Mouse (Mus musculus) C2C12 (cell line): ENCODE measurements around the gene Wtip.

Source experiments
- CEBPB ChIP-seq: IDR thresholded peaks from one replicate; pipeline ENCODE4 v1.6.1; 2011; ENCODE audit warnings: low read depth, mild to moderate bottlenecking, control low read depth, moderate library complexity
- CTCF ChIP-seq: IDR thresholded peaks from one replicate; pipeline ENCODE4 v1.5.1; 2011; ENCODE audit not compliant: control insufficient read depth, insufficient read depth, insufficient read length
- MAX ChIP-seq: IDR thresholded peaks from one replicate; pipeline ENCODE4 v1.6.1; 2011; ENCODE audit warnings: mild to moderate bottlenecking, control low read depth
- MYOD1 ChIP-seq: IDR thresholded peaks from one replicate; pipeline ENCODE4 v1.6.1; 2011; ENCODE audit warnings: low read depth; ENCODE audit not compliant: control insufficient read depth, insufficient read length
- MYOG ChIP-seq: IDR thresholded peaks from one replicate; pipeline ENCODE4 v1.6.1; 2011; ENCODE audit not compliant: control insufficient read depth, insufficient read length; ENCODE audit errors: extremely low read depth
- USF1 ChIP-seq: IDR thresholded peaks from one replicate; pipeline ENCODE4 v1.6.1; 2011; ENCODE audit warnings: low read depth, mild to moderate bottlenecking, control low read depth, moderate library complexity

- no peak for TF ChIP-seq CTCF
- no peak for TF ChIP-seq CEBPB
- no peak for TF ChIP-seq MYOD1
- no peak for TF ChIP-seq MAX
- no peak for TF ChIP-seq USF1
- no peak for TF ChIP-seq MYOG
Observed at GRCm38 (mm10) chr7:34157994-34158393, 24.9 kb upstream of the Wtip start.
